19 mouse cellular contexts compared by ENCODE assay signal in genomic region chr19:17138144-17138915, GRCm38 (mm10).
DNase-seq lines count a peak whose midpoint lies in the region; ATAC-seq and TF ChIP-seq lines count a peak whose summit lies in the region.
"Had no signal": no experiment of that assay in that cellular context is flagged by ENCODE, and none has a peak within 500 bp of the region (broad histone marks: within the 10 kb centered on the region; RNA-seq: fewer than 3 reads in every experiment).

No protein-coding gene starts in this region.

- TF ChIP-seq EP300 in ES-Bruce4 (IDR thresholded peaks at IDR 0.05; ENCODE audit: insufficient read depth, low read depth, low read length) = peak; percentile 89

- H3K4me1 ChIP-seq in liver, embryonic 12.5 days = peaks cover 32% of the 10 kb centered on the region
- H3K4me1 ChIP-seq in liver, embryonic 11.5 days (replicated peaks; ENCODE audit: control insufficient read depth, insufficient read depth, low read length) = peaks cover 3% of the 10 kb centered on the region; the same call in 1 of the 2 replicates
- H3K4me1 ChIP-seq in ES-Bruce4 (ENCODE audit: control insufficient read depth, insufficient read depth, low read length) = no peaks in the 10 kb centered on the region
- peaks cover 4% of the 10 kb centered on the region; the same call in 1 of the 2 replicates for H3K4me1 ChIP-seq in kidney, adult 2 months (ENCODE audit: control insufficient read depth, insufficient read depth, low read length)
- H3K4me1 ChIP-seq: hindbrain, embryonic 13.5 days had no signal

- H3K27ac ChIP-seq in liver, embryonic 12.5 days = no peak overlapping the region
- H3K27ac ChIP-seq in liver, embryonic 11.5 days (ENCODE audit: low read depth, low read length) = no peak overlapping the region
- H3K27ac ChIP-seq in ES-Bruce4 (ENCODE audit: insufficient read depth, low read length) = peak overlapping the region; percentile 100
- no peak overlapping the region for H3K27ac ChIP-seq in kidney, adult 2 months (ENCODE audit: insufficient read depth, low read depth, low read length)
- H3K27ac ChIP-seq: embryonic facial prominence, embryonic 13.5 days; heart, adult 2 months; heart, embryonic 15.5 days; hindbrain, embryonic 13.5 days; hindbrain, postnatal 0 days had no signal

- 31% methylated on average over 10 of the region's 10 CpGs for WGBS in liver, embryonic 12.5 days (ENCODE audit: insufficient replicate concordance)
- WGBS in liver, embryonic 11.5 days = 31% methylated on average over 10 of the region's 10 CpGs
- 38% methylated on average over 10 of the region's 10 CpGs for WGBS in kidney, adult 2 months

- no peaks in the 10 kb centered on the region for H3K9me3 ChIP-seq in liver, embryonic 12.5 days (replicated peaks)
- no peaks in the 10 kb centered on the region for H3K9me3 ChIP-seq in liver, embryonic 11.5 days (ENCODE audit: control insufficient read depth, low read length)
- H3K9me3 ChIP-seq in ES-Bruce4 (replicated peaks; ENCODE audit: control insufficient read depth, insufficient read depth, low read length, poor library complexity, severe bottlenecking) = no peaks in the 10 kb centered on the region
- H3K9me3 ChIP-seq: embryonic facial prominence, embryonic 13.5 days; G1E; heart, embryonic 15.5 days; hindbrain, embryonic 13.5 days had no signal

- no peak for DNase-seq in liver, embryonic 11.5 days (ENCODE audit: low spot score)
- peak; percentile 99 for DNase-seq in R1 (ENCODE audit: low read depth, low spot score)
- DNase-seq in kidney, adult 2 months = no peak
- DNase-seq: adrenal gland, adult 2 months; adrenal gland, postnatal 25 days; cerebellum, adult 18-20 months; gastrocnemius, postnatal 36 days; heart, adult 2 months; heart, postnatal 14 days; kidney, adult 11 months had no signal

- no peak overlapping the region for H3K9ac ChIP-seq in liver, embryonic 12.5 days
- H3K9ac ChIP-seq in liver, embryonic 11.5 days (ENCODE audit: low read depth, low read length) = no peak overlapping the region
- no peak overlapping the region for H3K9ac ChIP-seq in ES-Bruce4 (ENCODE audit: low read depth, poor library complexity, severe bottlenecking)
- H3K9ac ChIP-seq: embryonic facial prominence, embryonic 13.5 days; heart, embryonic 15.5 days; hindbrain, embryonic 13.5 days had no signal

- ATAC-seq in liver, embryonic 12.5 days = no peak
- no peak for ATAC-seq in liver, embryonic 11.5 days (replicated peaks; ENCODE audit: low FRiP score)
- ATAC-seq in erythroid progenitor cell, adult 5-6 weeks (replicated peaks; ENCODE audit: low FRiP score, poor library complexity, severe bottlenecking) = no peak
- ATAC-seq: forebrain, embryonic 14.5 days; hindbrain, postnatal 0 days had no signal

- H3K4me3 ChIP-seq in liver, embryonic 12.5 days = no peak overlapping the region
- H3K4me3 ChIP-seq in liver, embryonic 11.5 days (ENCODE audit: low read depth, low read length) = no peak overlapping the region
- no peak overlapping the region for H3K4me3 ChIP-seq in ES-Bruce4 (ENCODE audit: low read depth, low read length)
- H3K4me3 ChIP-seq in kidney, adult 2 months (ENCODE audit: insufficient read depth, low read depth, low read length) = no peak overlapping the region
- H3K4me3 ChIP-seq: embryonic facial prominence, embryonic 13.5 days; heart, adult 2 months; heart, embryonic 15.5 days had no signal

- no peak for TF ChIP-seq CTCF in ES-Bruce4 (IDR thresholded peaks at IDR 0.05; ENCODE audit: low read depth, low read length)
- TF ChIP-seq CTCF in kidney, adult 2 months (conservative IDR thresholded peaks at IDR 0.05; ENCODE audit: insufficient read depth, insufficient read length, low read depth, low read length) = no peak

- no peaks in the 10 kb centered on the region for H3K36me3 ChIP-seq in liver, embryonic 12.5 days
- no peaks in the 10 kb centered on the region for H3K36me3 ChIP-seq in liver, embryonic 11.5 days (ENCODE audit: control insufficient read depth, insufficient read depth, low read length)
- H3K36me3 ChIP-seq in ES-Bruce4 (ENCODE audit: control insufficient read depth, insufficient read depth, low read length, poor library complexity, severe bottlenecking) = no peaks in the 10 kb centered on the region
- H3K36me3 ChIP-seq in kidney, adult 2 months (ENCODE audit: control insufficient read depth, insufficient read depth, low read length) = no peaks in the 10 kb centered on the region
- H3K36me3 ChIP-seq: embryonic facial prominence, embryonic 13.5 days; G1E; heart, embryonic 15.5 days; hindbrain, embryonic 13.5 days had no signal

- peaks cover 31% of the 10 kb centered on the region for H3K27me3 ChIP-seq in liver, embryonic 12.5 days (replicated peaks)
- no peaks in the 10 kb centered on the region for H3K27me3 ChIP-seq in liver, embryonic 11.5 days (replicated peaks; ENCODE audit: control insufficient read depth, insufficient read depth, low read length)
- H3K27me3 ChIP-seq in ES-Bruce4 (ENCODE audit: control insufficient read depth, insufficient read depth, low read length, poor library complexity, severe bottlenecking) = no peaks in the 10 kb centered on the region
- H3K27me3 ChIP-seq in kidney, adult 2 months (replicated peaks; ENCODE audit: control insufficient read depth, insufficient read depth, low read length) = no peaks in the 10 kb centered on the region
- H3K27me3 ChIP-seq: hindbrain, embryonic 13.5 days had no signal

- peak overlapping the region; percentile 17; the same call in 1 of the 2 replicates for H3K4me2 ChIP-seq in liver, embryonic 12.5 days
- H3K4me2 ChIP-seq in liver, embryonic 11.5 days = no peak overlapping the region
- H3K4me2 ChIP-seq: heart, embryonic 15.5 days had no signal

- no peak for TF ChIP-seq POLR2A in ES-Bruce4 (IDR thresholded peaks at IDR 0.05; ENCODE audit: insufficient read depth, low read length)
- TF ChIP-seq POLR2A in kidney, adult 2 months (IDR thresholded peaks at IDR 0.05; ENCODE audit: low read depth, low read length) = no peak
